Mouse (Mus musculus) kidney, adult 2 months (tissue): Measurements from ENCODE around the gene Fam171a2.

Source experiments
- CTCF ChIP-seq: fragments of 200-500 bp; conservative IDR thresholded peaks from 2 replicates; pipeline ENCODE4 v1.5.1; 2011; ENCODE audit warnings: low read depth, mild to moderate bottlenecking, control low read depth, low read length, moderate library complexity, mixed read lengths; ENCODE audit not compliant: insufficient read depth, insufficient read length
- POLR2A ChIP-seq: fragments of 200-500 bp; IDR thresholded peaks from one replicate; pipeline ENCODE4 v1.6.1; 2011; ENCODE audit warnings: low read depth, low read length, control low read depth

- TF ChIP-seq POLR2A, result no peak
- no peak for TF ChIP-seq CTCF
Measured at GRCm38 (mm10) chr11:102445891-102446361, 1.6 kb downstream of the Fam171a2 start.
